15 mouse cellular contexts compared by ENCODE assay signal in genomic region chr10:97248522-97248921, GRCm38 (mm10).
"Had no signal": no experiment of that assay in that cellular context is flagged by ENCODE, and none has a peak within 500 bp of the region (broad histone marks: within the 10 kb centered on the region; RNA-seq: fewer than 3 reads in every experiment).

No protein-coding gene starts in this region.

- H3K9ac ChIP-seq: liver, postnatal 0 days; lung, embryonic 15.5 days; midbrain, embryonic 13.5 days; midbrain, embryonic 15.5 days; neural tube, embryonic 12.5 days had no signal

- H3K36me3 ChIP-seq: lung, embryonic 15.5 days; midbrain, embryonic 13.5 days; midbrain, embryonic 15.5 days; neural tube, embryonic 12.5 days had no signal

- H3K27ac ChIP-seq: lung, embryonic 15.5 days; macrophage; midbrain, embryonic 13.5 days; midbrain, embryonic 15.5 days; neural tube, embryonic 12.5 days had no signal

- H3K4me1 ChIP-seq: lung, embryonic 15.5 days; megakaryocyte, embryonic 14.5 days; midbrain, embryonic 15.5 days; neural tube, embryonic 12.5 days had no signal

- H3K4me2 ChIP-seq: lung, embryonic 15.5 days; midbrain, embryonic 11.5 days; midbrain, embryonic 13.5 days; midbrain, embryonic 15.5 days; neural tube, embryonic 12.5 days had no signal

- H3K4me3 ChIP-seq: lung, embryonic 15.5 days; megakaryocyte, embryonic 14.5 days; midbrain, embryonic 13.5 days; midbrain, embryonic 15.5 days; neural tube, embryonic 12.5 days had no signal

- ATAC-seq: liver, postnatal 0 days; lung, postnatal 0 days; midbrain, embryonic 13.5 days; midbrain, embryonic 15.5 days had no signal

- H3K9me3 ChIP-seq: lung, embryonic 15.5 days; midbrain, embryonic 13.5 days; midbrain, embryonic 15.5 days; neural tube, embryonic 12.5 days had no signal

- H3K27me3 ChIP-seq: lung, embryonic 15.5 days; megakaryocyte, embryonic 14.5 days; midbrain, embryonic 13.5 days; midbrain, embryonic 15.5 days; neural tube, embryonic 12.5 days had no signal

- DNase-seq: liver, postnatal 0 days; lung, adult 2 months; lung, postnatal 14 days; lung, postnatal 36 days; right cerebral cortex, postnatal 14 days; thymus, postnatal 14 days; thymus, postnatal 36 days had no signal
